Mouse (Mus musculus) neural tube, embryonic 12.5 days (tissue): ENCODE data around the gene Tbccd1. TPM values are rescaled to one million over a fixed set of nuclear protein-coding genes. Genes with fewer than 3 reads are reported as not detected.

Source experiments
- ATAC-seq: fragments of 200-750 bp; cut with Nextera tagmentation; 2 replicates; pipeline ENCODE4 v1.8.0; 2017; ENCODE audit warnings: low read depth, mild to moderate bottlenecking, moderate TSS enrichment, moderate library complexity; ENCODE audit not compliant: low FRiP score
- H3K27ac ChIP-seq: fragments of 300-500 bp; sonication (generic); 2 replicates; pipeline ENCODE4 v1.5.1; 2016
- H3K27me3 ChIP-seq: fragments of 300-500 bp; sonication (generic); replicated peaks from 2 replicates; pipeline ENCODE4 v1.6.1; 2016; ENCODE audit warnings: mild to moderate bottlenecking
- H3K36me3 ChIP-seq: fragments of 300-500 bp; sonication (generic); 2 replicates; pipeline ENCODE4 v1.6.1; 2016; ENCODE audit warnings: mild to moderate bottlenecking
- H3K4me1 ChIP-seq: fragments of 300-500 bp; sonication (generic); 2 replicates; pipeline ENCODE4 v1.6.1; 2016
- H3K4me2 ChIP-seq: fragments of 300-500 bp; sonication (generic); replicated peaks from 2 replicates; pipeline ENCODE4 v1.6.1; 2016; ENCODE audit warnings: mild to moderate bottlenecking
- H3K4me3 ChIP-seq: fragments of 300-500 bp; sonication (generic); 2 replicates; pipeline ENCODE4 v1.5.1; 2016
- H3K9ac ChIP-seq: fragments of 300-500 bp; sonication (generic); 2 replicates; pipeline ENCODE4 v1.6.1; 2016; ENCODE audit warnings: mild to moderate bottlenecking
- H3K9me3 ChIP-seq: fragments of 300-500 bp; sonication (generic); 2 replicates; pipeline ENCODE4 v1.6.1; 2016; ENCODE audit warnings: mild to moderate bottlenecking
- WGBS: fragments of 180-500 bp; shearing (Covaris S2); methylation state at CpG from one replicate; pipeline ENCODE4 v1.1.7; 2016; 5-methylcytosine and 5-hydroxymethylcytosine counted together
- polyA plus RNA-seq: library from polyadenylated mRNA; unstranded; fragments of >200 nt; fragmentation: Nextera tagmentation; extraction: Ambion mirVana; gene quantifications from 2 replicates; pipeline ENCODE4 v1.2.1, GENCODE M21; 2016

The Tbccd1 gene
- polyA plus RNA-seq, 1 experiment from 2014 or later = 28.9 TPM

DNA sequence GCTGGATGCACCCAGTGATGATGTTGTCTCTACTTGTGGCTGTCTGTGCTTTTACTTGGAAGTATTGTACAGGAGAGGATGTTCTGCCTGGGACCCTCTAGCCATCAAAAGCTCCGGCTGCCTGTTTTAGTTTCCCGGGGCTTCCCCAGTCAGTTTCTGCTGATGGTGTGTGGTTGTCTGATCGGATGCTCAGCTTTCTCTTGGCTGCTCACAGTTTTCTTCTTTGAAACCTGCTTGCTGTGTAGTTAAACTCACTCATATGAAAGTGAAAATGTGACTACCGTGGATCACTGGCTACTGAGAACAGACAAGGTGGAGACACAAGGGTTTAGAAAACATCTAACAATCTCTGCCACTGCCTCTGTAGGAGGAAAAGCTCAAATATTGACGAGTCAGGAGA lies 26.0 kb upstream of the Tbccd1 start:
- no peak overlapping the region for H3K9ac ChIP-seq
- no peak for ATAC-seq

DNA sequence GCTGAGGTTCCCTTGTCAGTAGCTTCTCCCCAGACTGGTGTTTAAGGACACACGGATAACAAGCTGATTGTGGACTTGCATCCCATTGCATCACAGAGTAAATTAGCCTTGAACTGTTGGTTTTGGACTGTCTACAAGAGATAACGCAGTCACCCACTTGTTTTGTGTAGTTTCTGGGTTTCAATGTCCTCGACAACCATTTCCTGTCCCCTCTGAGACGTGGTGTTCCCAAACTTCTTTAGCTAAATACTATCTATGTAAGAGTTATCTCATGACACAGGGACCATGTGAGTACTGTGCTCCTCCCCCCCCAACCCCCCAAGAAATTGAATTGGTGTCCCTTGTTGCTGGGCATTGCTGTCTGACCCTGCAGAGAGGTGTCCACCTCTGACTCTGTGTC lies 24.0 kb upstream of the Tbccd1 start:
- Histone ChIP-seq H3K4me3 (no peak overlapping the region), H3K36me3 (no peaks in the 10 kb centered on the region), H3K27ac (no peak overlapping the region), H3K4me1 (no peaks in the 10 kb centered on the region), H3K27me3 (no peaks in the 10 kb centered on the region), H3K9ac (no peak overlapping the region), H3K9me3 (no peaks in the 10 kb centered on the region), H3K4me2 (no peak overlapping the region)
- WGBS = 74% methylated on average over 4 of the region's 4 CpGs
- ATAC-seq = no peak

More for the DNA sequence above, 26.0 kb upstream of the Tbccd1 start:
- H3K36me3 ChIP-seq = no peaks in the 10 kb centered on the region
- WGBS = 84% methylated on average over 5 of the region's 5 CpGs
- no peak overlapping the region for H3K4me2 ChIP-seq
- no peak overlapping the region for H3K4me3 ChIP-seq
- H3K27me3 ChIP-seq = no peaks in the 10 kb centered on the region
- H3K27ac ChIP-seq = no peak overlapping the region
- no peaks in the 10 kb centered on the region for H3K4me1 ChIP-seq
- H3K9me3 ChIP-seq = no peaks in the 10 kb centered on the region

DNA sequence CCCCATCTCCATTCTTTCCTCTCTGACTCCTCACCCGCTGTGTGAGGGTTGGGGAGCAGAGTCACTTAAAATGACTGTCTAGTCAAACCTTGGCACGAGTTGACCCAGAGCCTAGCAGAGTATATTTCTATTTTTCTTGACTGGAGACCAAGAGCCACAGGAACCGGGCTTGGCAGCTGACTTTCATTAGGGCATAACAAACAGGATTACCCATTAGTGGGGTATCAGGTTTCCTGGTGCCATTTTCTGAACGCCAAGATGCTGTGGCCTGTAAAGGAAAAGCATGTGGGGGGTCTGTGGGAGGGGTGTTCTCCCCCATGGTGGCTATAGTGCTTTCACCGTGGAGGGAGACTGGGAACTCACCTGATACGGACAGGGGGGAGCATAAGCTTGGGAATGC lies 23.4 kb upstream of the Tbccd1 start:
- Histone ChIP-seq H3K27ac (no peak overlapping the region), H3K9me3 (no peaks in the 10 kb centered on the region), H3K9ac (no peak overlapping the region), H3K36me3 (no peaks in the 10 kb centered on the region), H3K4me3 (no peak overlapping the region), H3K27me3 (no peaks in the 10 kb centered on the region), H3K4me1 (no peaks in the 10 kb centered on the region), H3K4me2 (no peak overlapping the region)
- no peak for ATAC-seq
- whole genome bisulfite sequencing = 26% methylated on average over 6 of the region's 6 CpGs

DNA sequence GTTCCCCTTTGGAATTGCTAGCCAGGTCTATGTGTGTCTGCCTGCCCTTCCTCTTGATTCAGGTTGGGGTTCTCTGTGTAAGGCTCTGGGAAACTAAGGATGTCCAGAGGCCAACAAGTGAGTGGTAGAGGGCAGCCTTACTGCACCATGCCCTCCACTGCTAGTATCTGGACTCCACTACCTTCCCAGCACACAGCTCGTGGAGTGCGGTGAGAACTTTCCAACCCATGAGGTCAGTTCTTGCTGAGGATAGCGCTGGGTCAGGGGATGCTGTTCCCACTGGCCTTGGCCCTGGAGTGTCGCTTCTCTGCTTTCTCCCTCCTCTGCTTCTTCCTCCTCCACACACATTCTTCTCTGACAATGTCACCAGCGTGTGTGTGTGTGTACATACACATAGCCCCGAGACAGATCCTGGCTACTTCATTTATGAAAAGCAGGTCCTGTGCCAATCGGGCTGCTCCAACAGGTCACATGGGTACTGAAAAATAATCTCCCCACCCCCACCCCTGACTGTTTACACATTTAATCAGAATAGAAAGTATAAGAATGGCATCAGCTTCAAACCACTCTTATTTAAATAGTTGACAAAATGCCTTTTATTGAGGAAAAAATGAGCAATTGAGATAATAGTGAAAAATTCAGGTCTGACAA lies 22.6 kb upstream of the Tbccd1 start:
- Histone ChIP-seq H3K9me3 (no peaks in the 10 kb centered on the region), H3K9ac (no peak overlapping the region), H3K4me3 (no peak overlapping the region), H3K27ac (no peak overlapping the region), H3K4me1 (no peaks in the 10 kb centered on the region), H3K27me3 (no peaks in the 10 kb centered on the region), H3K36me3 (no peaks in the 10 kb centered on the region), H3K4me2 (no peak overlapping the region)
- no peak for ATAC-seq
- 79% methylated on average over 7 of the region's 7 CpGs for WGBS

- ATAC-seq = no peak
Measured at GRCm38 (mm10) chr16:22878716-22879115, 21.2 kb upstream of the Tbccd1 start.

DNA sequence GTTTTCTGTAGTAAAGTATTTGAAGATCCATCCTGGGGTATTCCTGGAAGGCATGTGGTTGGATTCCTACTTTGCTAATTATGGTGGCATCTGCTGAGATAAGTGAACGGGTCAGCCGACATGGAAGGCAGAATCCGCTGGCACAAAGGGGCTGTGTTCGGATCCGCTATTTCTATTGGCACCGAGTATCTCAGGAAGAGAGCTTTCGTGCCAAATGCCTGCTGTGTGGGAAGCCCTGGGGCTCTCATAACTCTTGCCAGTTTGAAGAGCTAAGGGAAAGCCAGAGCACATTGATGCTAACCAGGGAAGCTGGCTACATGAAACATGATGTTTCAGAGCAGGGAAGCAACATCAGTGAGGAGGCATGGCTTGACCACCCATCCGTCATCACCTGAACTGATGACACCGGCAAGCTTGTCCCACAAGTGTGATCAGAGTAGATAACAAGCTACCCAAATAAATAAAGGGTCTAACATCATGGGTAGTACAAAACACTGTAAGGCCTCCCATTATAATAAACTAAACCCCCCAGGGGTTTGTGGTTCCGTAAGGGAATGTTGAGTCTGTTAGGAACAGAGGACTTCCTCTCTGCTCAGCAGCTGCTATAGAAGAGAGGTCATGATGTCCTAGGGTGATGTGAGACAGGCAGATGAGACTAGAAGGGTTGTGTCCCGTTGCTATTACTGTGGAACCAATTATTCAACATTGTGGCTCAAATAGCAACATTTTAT lies 20.4 kb upstream of the Tbccd1 start:
- no peak overlapping the region for H3K4me3 ChIP-seq
- peaks cover 9% of the 10 kb centered on the region; the same call in 1 of the 2 replicates for H3K36me3 ChIP-seq
- no peak overlapping the region for H3K4me2 ChIP-seq
- ATAC-seq = no peak
- H3K9ac ChIP-seq = no peak overlapping the region
- no peaks in the 10 kb centered on the region for H3K27me3 ChIP-seq
- no peaks in the 10 kb centered on the region for H3K9me3 ChIP-seq
- H3K4me1 ChIP-seq = no peaks in the 10 kb centered on the region
- WGBS = 83% methylated on average over 11 of the region's 11 CpGs
- H3K27ac ChIP-seq = no peak overlapping the region

More at GRCm38 (mm10) chr16:22878716-22879115, 21.2 kb upstream of the Tbccd1 start:
- Histone ChIP-seq H3K9ac (no peak overlapping the region), H3K4me3 (no peak overlapping the region), H3K4me1 (no peaks in the 10 kb centered on the region), H3K27me3 (no peaks in the 10 kb centered on the region), H3K9me3 (no peaks in the 10 kb centered on the region), H3K36me3 (0 out of 2 replicates have a peak, but pooled peaks cover 3% of the 10 kb centered on the region), H3K27ac (no peak overlapping the region), H3K4me2 (no peak overlapping the region)
- WGBS = 82% methylated on average over 7 of the region's 7 CpGs

DNA sequence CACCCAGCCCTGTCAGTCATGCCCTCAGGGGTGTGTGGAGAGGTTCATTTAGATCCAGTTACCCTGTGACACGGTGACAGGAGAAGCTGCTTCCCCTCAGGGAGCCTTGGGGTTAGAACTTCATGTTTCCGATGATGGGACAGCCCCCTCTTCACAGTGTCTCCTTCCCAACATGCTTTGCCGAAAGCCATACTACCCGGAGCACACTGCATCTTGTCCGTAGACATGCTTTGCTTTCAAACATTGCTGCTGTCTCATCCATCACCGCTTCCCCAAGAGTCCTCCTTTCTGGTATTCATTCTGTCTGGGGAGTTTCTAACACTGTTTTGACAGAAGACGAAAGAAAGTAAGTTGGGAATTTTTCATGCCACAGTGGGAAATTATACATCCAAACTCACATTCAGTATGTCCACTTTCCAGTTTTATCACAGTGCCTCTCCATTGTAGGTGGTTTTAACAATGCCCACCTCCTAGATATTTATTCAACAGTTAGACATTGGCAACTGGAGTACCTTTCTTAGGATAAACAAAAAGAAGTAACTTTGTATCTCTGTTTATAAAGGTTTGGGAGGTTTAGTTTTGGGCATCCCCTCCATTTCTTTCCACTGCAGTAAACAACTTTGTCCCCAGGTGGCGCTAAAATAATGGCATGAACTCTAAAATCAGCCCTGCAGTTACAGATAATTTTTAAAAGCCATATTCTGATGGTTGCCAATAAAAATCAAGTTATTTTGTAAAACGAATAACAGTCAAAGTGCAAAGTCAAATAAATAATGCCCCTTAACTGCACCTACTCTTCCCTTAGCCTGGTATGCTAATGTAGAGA lies 19.0 kb upstream of the Tbccd1 start:
- peaks cover 23% of the 10 kb centered on the region for H3K36me3 ChIP-seq
- no peak overlapping the region for H3K27ac ChIP-seq
- no peak overlapping the region for H3K4me2 ChIP-seq
- H3K4me1 ChIP-seq = no peaks in the 10 kb centered on the region
- no peaks in the 10 kb centered on the region for H3K27me3 ChIP-seq
- no peak for ATAC-seq
- WGBS = 50% methylated on average over 9 of the region's 9 CpGs
- no peaks in the 10 kb centered on the region for H3K9me3 ChIP-seq
- H3K9ac ChIP-seq = no peak overlapping the region
- no peak overlapping the region for H3K4me3 ChIP-seq

GRCm38 (mm10) chr16:22873369-22873768 lies 15.9 kb upstream of the Tbccd1 start:
- ATAC-seq = no peak

DNA sequence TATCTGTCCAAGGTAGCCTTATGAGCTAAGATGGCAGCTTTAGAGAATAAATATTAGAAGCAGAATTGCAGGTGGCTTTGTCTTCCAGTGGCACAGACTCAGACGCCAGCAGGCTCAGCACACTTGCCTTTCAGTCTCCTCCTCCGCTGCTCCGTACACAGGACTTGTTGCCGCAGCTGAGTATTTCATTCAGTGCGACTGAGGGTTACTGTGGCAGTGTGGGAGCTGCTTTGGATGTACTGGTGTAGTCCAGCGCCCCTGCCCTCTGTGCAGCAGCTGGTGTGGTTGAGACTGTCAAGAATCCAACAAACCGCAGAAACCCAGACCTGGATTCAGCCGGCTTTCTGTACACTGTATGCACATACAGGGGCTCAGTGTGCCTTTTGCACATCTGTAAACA lies 14.9 kb upstream of the Tbccd1 start:
- H3K27ac ChIP-seq = no peak overlapping the region
- H3K36me3 ChIP-seq = peaks cover 62% of the 10 kb centered on the region
- H3K4me3 ChIP-seq = no peak overlapping the region
- 91% methylated on average over 8 of the region's 8 CpGs for WGBS
- ATAC-seq = no peak
- no peaks in the 10 kb centered on the region for H3K27me3 ChIP-seq
- no peak overlapping the region for H3K4me2 ChIP-seq
- H3K9me3 ChIP-seq = no peaks in the 10 kb centered on the region
- no peaks in the 10 kb centered on the region for H3K4me1 ChIP-seq
- H3K9ac ChIP-seq = no peak overlapping the region

More at GRCm38 (mm10) chr16:22873369-22873768, 15.9 kb upstream of the Tbccd1 start:
- WGBS = 75% methylated on average over 4 of the region's 4 CpGs
- Histone ChIP-seq H3K4me3 (no peak overlapping the region), H3K27me3 (no peaks in the 10 kb centered on the region), H3K9ac (no peak overlapping the region), H3K4me1 (no peaks in the 10 kb centered on the region), H3K9me3 (no peaks in the 10 kb centered on the region), H3K4me2 (no peak overlapping the region), H3K27ac (no peak overlapping the region), H3K36me3 (peaks cover 53% of the 10 kb centered on the region)

DNA sequence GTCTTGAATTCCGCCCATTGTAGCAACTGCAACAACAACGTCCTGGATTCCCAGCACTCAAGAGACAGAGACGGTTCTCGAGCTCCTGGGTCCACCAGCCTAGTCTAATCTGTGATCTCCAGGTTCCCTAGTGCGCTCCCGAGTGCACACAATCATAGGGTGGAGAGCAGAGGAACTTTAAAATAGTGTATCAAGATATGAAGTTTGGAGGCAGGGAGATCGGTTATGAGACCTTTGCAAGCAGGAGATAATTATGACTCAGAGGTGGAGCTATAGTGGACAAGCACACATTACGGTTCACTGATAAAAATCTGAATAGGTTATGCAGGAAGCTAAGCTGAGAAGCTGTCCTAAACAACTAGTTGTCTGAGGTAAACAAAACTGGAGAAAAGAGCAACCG lies 696 bp downstream of the Tbccd1 start:
- ATAC-seq = no peak
- Histone ChIP-seq H3K27ac (no peak overlapping the region), H3K27me3 (no peaks in the 10 kb centered on the region), H3K4me2 (peak overlapping the region; percentile 80), H3K4me1 (peaks cover 15% of the 10 kb centered on the region), H3K9me3 (no peaks in the 10 kb centered on the region), H3K9ac (peak overlapping the region; percentile 48), H3K36me3 (no peaks in the 10 kb centered on the region), H3K4me3 (peak overlapping the region; percentile 52)
- 14% methylated on average over 9 of the region's 9 CpGs for WGBS

GRCm38 (mm10) chr16:22852709-22853108 lies 4.8 kb downstream of the Tbccd1 start:
- H3K4me2 ChIP-seq = no peak overlapping the region
- H3K36me3 ChIP-seq = no peaks in the 10 kb centered on the region
- no peaks in the 10 kb centered on the region for H3K9me3 ChIP-seq
- ATAC-seq = no peak
- WGBS = 94% methylated on average over 4 of the region's 4 CpGs
- no peak overlapping the region for H3K9ac ChIP-seq
- peaks cover 5% of the 10 kb centered on the region for H3K4me1 ChIP-seq
- no peak overlapping the region for H3K4me3 ChIP-seq
- no peak overlapping the region for H3K27ac ChIP-seq
- no peaks in the 10 kb centered on the region for H3K27me3 ChIP-seq

- 97% methylated on average over 1 of the region's 1 CpGs for WGBS
- Histone ChIP-seq H3K9ac (no peak overlapping the region), H3K4me1 (no peaks in the 10 kb centered on the region), H3K4me2 (no peak overlapping the region), H3K4me3 (no peak overlapping the region), H3K36me3 (no peaks in the 10 kb centered on the region), H3K27me3 (no peaks in the 10 kb centered on the region), H3K9me3 (no peaks in the 10 kb centered on the region), H3K27ac (no peak overlapping the region)
- no peak for ATAC-seq
Measured at GRCm38 (mm10) chr16:22848331-22848730, 9.1 kb downstream of the Tbccd1 start.
